Mouse (Mus musculus) hindbrain, embryonic 10.5 days (tissue): Measurements from ENCODE around the gene Sel1l2. TPM values are rescaled to one million over a fixed set of nuclear protein-coding genes. Genes with fewer than 3 reads are reported as not detected.

Experiments used
- DNase-seq: peaks from one replicate; pipeline ENCODE4 v3.0.0-alpha.2; 2017; ENCODE audit warnings: low spot score
- H3K27ac ChIP-seq: fragments of 300-500 bp; sonication (generic); 2 replicates; pipeline ENCODE4 v1.5.1; 2016; ENCODE audit warnings: mild to moderate bottlenecking, moderate library complexity
- H3K27me3 ChIP-seq: fragments of 300-500 bp; sonication (generic); 2 replicates; pipeline ENCODE4 v1.6.1; 2016; ENCODE audit warnings: mild to moderate bottlenecking; ENCODE audit not compliant: poor library complexity, insufficient read depth, severe bottlenecking
- H3K36me3 ChIP-seq: fragments of 300-500 bp; sonication (generic); 2 replicates; pipeline ENCODE4 v1.6.1; 2016; ENCODE audit warnings: mild to moderate bottlenecking, moderate library complexity
- H3K4me1 ChIP-seq: fragments of 300-500 bp; sonication (generic); replicated peaks from 2 replicates; pipeline ENCODE4 v1.6.1; 2016; ENCODE audit warnings: mild to moderate bottlenecking
- H3K4me3 ChIP-seq: fragments of 300-500 bp; sonication (generic); 2 replicates; pipeline ENCODE4 v1.5.1; 2016; ENCODE audit warnings: mild to moderate bottlenecking, moderate library complexity
- H3K9me3 ChIP-seq: fragments of 300-500 bp; sonication (generic); 2 replicates; pipeline ENCODE4 v1.6.1; 2016; ENCODE audit warnings: mild to moderate bottlenecking, moderate library complexity
- WGBS: fragments of 180-500 bp; shearing (Covaris S2); methylation state at CpG from one replicate; pipeline ENCODE4 v1.1.7; 2016; 5-methylcytosine and 5-hydroxymethylcytosine counted together
- polyA plus RNA-seq: library from polyadenylated mRNA; unstranded; fragments of >200 nt; fragmentation: Nextera tagmentation; extraction: Ambion mirVana; gene quantifications from 2 replicates; pipeline ENCODE4 v1.2.1, GENCODE M21; 2016

The Sel1l2 gene
- polyA plus RNA-seq = not detected in 2 replicates

DNA sequence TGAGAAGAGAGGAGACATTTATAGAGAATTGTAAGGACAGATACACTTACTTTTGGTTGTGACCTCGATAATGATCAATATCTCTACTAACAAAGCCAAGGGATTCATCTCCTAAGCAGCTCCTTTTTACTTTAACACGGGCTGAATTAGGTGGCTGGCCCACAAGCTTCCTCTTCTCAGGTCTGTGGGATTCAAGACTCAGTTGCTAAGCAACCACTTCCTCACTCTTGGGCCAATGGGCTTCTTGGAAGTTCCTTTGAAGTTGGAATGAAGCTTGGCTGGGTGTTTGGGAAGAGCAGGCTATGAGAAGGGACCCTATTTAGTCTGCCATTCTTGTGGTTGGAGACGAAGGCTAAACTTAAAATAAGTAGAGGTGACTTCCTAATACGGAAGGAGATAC lies at the start of gene Sel1l2:
TSS of gene Sel1l2 (minus strand) at position 182 of the 400 bp plus-strand sequence.
- Histone ChIP-seq H3K27me3 (no peaks in the 10 kb centered on the region), H3K4me1 (no peaks in the 10 kb centered on the region), H3K27ac (no peak within 1 kb of the TSS), H3K36me3 (no peaks in the 10 kb centered on the region), H3K4me3 (no peak within 1 kb of the TSS), H3K9me3 (no peaks in the 10 kb centered on the region)
- WGBS = 40% methylated on average over 4 of the region's 4 CpGs
- DNase-seq = no peak

DNA sequence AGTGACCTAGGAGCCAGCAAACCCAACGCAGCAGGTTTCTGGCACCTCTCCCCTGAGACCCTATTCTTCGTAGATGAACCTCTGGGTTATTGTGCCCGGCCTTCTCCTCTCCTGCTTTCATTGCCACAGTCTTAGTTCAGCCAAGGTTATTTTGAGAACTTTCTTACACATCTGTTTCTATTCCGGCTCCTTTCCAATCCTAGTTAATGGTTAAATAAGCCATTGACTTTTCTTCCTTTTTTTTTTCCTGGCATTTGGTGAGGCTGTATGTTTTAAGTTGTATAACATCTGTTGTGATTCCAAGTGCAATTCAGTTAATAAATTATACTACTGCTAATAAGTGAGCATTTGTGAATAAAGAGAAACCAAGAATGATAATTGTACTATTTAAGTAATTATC lies 49.6 kb upstream of the Sel1l2 start:
- no peak for DNase-seq
- 86% methylated on average over 4 of the region's 4 CpGs for WGBS

DNA sequence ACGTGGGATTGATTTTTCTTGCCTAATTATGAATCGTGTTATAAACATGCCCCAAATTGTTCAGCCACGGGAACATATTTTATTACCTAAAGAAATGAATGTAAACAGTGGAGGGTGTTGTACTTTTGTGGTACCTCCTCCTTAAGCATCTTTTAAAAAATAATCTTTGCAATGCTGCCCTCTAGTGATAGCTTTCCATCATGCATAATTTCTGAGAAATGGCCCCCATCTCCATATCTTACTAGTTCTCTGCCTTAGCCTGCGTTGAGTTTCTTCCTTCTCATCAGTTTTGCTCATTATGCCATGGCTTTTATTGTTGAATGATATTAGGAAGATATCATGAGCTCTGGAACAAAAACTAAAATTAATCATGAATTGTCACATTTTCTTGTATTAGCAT lies 37.8 kb upstream of the Sel1l2 start:
- no peaks in the 10 kb centered on the region for H3K36me3 ChIP-seq
- 26% methylated on average over 4 of the region's 4 CpGs for WGBS
- H3K27me3 ChIP-seq = no peaks in the 10 kb centered on the region
- no peaks in the 10 kb centered on the region for H3K9me3 ChIP-seq
- no peak overlapping the region for H3K27ac ChIP-seq
- H3K4me3 ChIP-seq = no peak overlapping the region
- H3K4me1 ChIP-seq = no peaks in the 10 kb centered on the region
- DNase-seq = no peak

More for the DNA sequence above, 49.6 kb upstream of the Sel1l2 start:
- Histone ChIP-seq H3K36me3 (no peaks in the 10 kb centered on the region), H3K27me3 (no peaks in the 10 kb centered on the region), H3K4me1 (no peaks in the 10 kb centered on the region), H3K4me3 (no peak overlapping the region), H3K27ac (no peak overlapping the region), H3K9me3 (no peaks in the 10 kb centered on the region)

DNA sequence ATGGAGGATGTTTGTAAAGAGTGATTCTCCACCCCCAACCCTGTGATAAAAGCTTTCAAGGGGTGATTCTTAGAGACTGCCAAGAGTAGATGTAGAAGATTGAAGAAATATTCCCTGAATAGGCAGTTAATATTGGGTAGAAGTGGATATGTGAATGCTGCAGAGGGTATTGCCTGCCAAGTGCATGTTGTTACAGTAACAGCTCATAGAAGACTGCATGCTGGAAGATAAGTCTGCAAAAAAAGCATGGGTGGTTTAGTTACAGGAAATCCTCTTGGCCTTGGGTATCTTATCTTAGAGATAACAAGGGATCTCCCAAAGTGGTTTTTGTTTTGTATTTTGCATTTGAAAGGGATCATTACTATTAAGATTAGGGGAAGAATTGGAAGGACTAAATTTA lies 36.3 kb upstream of the Sel1l2 start:
- DNase-seq = no peak
- no peak overlapping the region for H3K4me3 ChIP-seq

DNA sequence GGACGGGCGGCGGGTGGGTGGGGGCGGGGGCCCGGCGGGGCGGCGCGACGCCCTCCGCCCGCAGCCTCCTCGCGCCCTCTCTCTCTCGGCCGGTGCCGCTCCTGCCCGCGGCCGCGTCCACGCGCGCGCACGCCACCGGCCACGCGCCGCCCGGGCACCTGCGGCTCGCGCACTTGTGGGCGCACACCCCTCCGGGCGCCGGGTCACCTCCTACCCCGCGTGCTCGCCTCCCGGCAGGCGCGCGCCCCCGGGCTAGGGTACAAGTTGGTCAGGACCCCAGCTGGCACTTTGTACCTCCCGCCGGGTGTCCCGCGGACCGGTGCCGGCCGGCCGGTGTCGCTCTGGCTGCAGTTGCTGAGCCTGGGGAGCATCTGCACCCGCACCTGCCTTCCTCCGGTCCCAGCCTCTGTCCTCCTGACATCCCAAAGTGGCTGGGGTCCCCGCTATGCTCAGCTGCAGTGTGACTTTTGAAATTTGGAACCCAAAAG lies 6.3 kb upstream of the Sel1l2 start:
- H3K9me3 ChIP-seq = no peaks in the 10 kb centered on the region
- H3K27me3 ChIP-seq = peaks cover 13% of the 10 kb centered on the region
- H3K36me3 ChIP-seq = no peaks in the 10 kb centered on the region
- WGBS = under 1% methylated on average over 56 of the region's 58 CpGs
- H3K4me1 ChIP-seq = peaks cover 15% of the 10 kb centered on the region; the same call in 1 of the 2 replicates
- peak overlapping the region; percentile 74 for H3K4me3 ChIP-seq
- peak overlapping the region; percentile 87 for H3K27ac ChIP-seq
- peak; percentile 66 for DNase-seq

More for the DNA sequence above, 36.3 kb upstream of the Sel1l2 start:
- H3K27ac ChIP-seq = no peak overlapping the region
- H3K27me3 ChIP-seq = no peaks in the 10 kb centered on the region
- no peaks in the 10 kb centered on the region for H3K9me3 ChIP-seq
- no peaks in the 10 kb centered on the region for H3K4me1 ChIP-seq
- H3K36me3 ChIP-seq = no peaks in the 10 kb centered on the region

DNA sequence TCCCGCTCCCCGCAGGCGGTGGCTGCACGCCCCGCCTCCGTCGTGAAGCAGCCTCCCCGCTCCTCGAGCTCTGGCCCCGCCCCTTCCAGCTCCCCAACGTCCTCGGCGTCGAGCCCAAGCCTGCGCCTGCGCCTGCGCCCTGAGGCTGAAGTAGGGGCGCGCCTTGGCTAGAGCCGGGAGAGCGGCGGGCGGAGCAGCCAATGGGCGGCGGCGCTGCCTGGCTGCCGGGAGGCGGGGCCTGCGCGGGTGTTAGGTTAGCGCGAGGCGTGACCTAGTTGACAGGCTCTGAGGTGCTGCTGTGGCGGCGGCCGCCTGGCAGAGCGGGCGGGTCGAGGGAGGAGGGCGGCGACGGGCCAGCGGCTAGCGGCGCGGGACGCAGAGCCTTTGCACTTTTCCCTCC lies 5.7 kb upstream of the Sel1l2 start, which contains the start of gene Macrod2:
TSS of gene Macrod2 (plus strand) at position 131 of the 400 bp plus-strand sequence.
- Histone ChIP-seq H3K36me3 (no peaks in the 10 kb centered on the region), H3K4me3 (peak within 1 kb of the TSS; percentile 74), H3K27ac (peak within 1 kb of the TSS; percentile 87), H3K9me3 (no peaks in the 10 kb centered on the region), H3K27me3 (peaks cover 13% of the 10 kb centered on the region), H3K4me1 (peaks cover 15% of the 10 kb centered on the region; the same call in 1 of the 2 replicates)
- under 1% methylated on average over 47 of the region's 47 CpGs for WGBS
- peak; percentile 98 for DNase-seq

DNA sequence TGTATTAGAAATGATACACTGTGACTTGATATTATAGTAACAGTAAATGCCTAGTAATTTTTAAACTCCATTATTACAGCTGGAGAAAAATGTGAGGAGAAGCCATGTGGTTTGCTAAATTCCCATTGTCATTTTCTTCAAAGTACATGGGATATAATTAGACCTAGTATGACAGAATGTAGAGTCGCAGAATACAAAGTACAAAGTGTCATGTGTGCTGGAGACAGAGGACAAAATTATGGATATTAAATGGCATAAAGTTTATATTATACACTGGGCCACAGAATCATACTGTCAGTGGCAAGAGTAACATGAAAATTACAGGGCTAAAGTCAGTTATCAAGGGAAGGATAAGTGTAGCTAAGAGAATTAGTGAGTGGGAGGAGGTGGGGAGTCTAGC lies 24.7 kb downstream of the Sel1l2 start:
- no peaks in the 10 kb centered on the region for H3K27me3 ChIP-seq
- no peaks in the 10 kb centered on the region for H3K9me3 ChIP-seq
- H3K27ac ChIP-seq = no peak overlapping the region
- DNase-seq = no peak
- 89% methylated on average over 1 of the region's 1 CpGs for WGBS
- H3K4me3 ChIP-seq = no peak overlapping the region
- no peaks in the 10 kb centered on the region for H3K36me3 ChIP-seq
- H3K4me1 ChIP-seq = no peaks in the 10 kb centered on the region

DNA sequence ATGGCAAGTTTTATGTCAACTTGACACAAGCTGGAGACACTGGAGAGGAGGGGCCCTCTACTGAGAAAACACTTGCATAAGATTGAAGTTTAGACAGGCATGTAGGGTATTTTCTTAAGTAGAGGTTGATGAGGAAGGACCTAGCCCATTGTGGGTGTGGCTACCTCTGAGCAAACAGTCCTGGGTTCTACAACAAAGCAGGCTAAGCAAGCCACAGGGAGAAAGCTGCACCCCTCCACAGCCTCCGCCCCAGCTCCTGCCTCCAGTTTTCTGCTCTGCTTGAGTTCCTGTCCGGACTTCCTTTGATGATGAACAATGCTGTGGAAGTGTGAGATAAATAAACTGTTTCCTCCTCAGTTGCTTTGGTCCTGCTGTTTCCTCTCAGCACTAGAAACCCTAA lies 29.6 kb downstream of the Sel1l2 start:
- WGBS = 48% methylated on average over 2 of the region's 2 CpGs
- no peaks in the 10 kb centered on the region for H3K36me3 ChIP-seq
- no peak overlapping the region for H3K4me3 ChIP-seq
- H3K27me3 ChIP-seq = no peaks in the 10 kb centered on the region
- no peaks in the 10 kb centered on the region for H3K4me1 ChIP-seq
- DNase-seq = no peak
- H3K9me3 ChIP-seq = no peaks in the 10 kb centered on the region
- no peak overlapping the region for H3K27ac ChIP-seq

DNA sequence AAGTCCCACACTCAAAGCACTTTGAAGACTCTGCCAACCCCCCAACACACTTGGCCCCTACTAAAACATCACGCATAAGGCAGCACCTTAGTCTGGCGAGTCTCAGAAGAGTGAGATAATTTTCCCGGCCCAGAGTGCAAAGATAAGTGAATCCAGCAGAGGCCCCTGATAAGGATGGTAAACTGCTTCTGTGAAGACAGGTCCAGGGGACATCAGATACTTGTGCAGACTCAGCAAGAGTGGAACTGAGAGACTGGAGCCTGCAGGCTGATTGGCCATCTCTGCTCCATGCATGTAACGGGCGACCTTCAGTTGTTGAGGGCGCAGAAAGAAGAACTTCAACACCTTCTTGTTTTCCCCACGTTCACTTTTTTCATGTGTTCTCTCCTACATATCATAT lies 47.1 kb downstream of the Sel1l2 start:
- no peaks in the 10 kb centered on the region for H3K4me1 ChIP-seq
- no peak for DNase-seq
- H3K27me3 ChIP-seq = no peaks in the 10 kb centered on the region
- no peak overlapping the region for H3K4me3 ChIP-seq
- H3K27ac ChIP-seq = no peak overlapping the region
- no peaks in the 10 kb centered on the region for H3K36me3 ChIP-seq
- H3K9me3 ChIP-seq = no peaks in the 10 kb centered on the region
- 89% methylated on average over 7 of the region's 7 CpGs for WGBS

DNA sequence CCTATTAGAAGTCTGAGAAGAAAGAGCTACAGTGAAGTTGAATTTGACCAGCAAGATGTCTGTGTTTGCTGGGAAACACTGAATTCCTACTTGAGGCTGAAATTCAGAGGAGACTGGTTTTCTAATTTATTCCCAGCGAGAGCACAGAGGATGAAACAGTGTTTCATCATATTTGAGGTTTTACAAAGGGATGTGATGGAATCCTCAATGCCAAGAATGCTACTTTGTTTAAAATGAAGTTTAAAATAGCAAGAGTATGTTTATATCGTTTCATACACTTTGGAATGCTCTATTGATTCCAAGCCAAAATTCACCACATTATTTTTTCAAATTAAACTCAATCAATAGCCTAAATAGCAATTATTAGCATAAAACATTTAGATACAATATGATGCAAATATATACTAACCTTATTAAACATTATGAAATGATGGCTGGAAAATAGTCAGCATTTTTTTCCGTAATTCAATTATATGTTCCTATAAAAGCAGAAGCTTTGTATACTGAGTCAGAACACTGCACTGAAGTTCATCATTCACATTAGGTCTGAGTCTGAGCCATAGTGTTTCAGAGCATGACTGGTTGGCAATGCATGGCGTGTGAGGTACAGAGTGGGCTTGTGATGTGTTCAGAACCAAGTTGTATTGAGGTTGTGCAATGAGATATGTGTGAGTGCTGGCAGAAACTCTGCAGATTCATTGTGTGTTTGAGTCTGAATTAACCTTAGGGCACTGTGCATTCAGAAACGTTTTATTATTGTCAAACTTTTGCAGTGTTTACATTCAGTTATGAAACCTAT lies 58.8 kb downstream of the Sel1l2 start:
- Histone ChIP-seq H3K4me3 (no peak overlapping the region), H3K9me3 (no peaks in the 10 kb centered on the region), H3K36me3 (no peaks in the 10 kb centered on the region), H3K27ac (no peak overlapping the region), H3K4me1 (no peaks in the 10 kb centered on the region), H3K27me3 (no peaks in the 10 kb centered on the region)
- 81% methylated on average over 5 of the region's 5 CpGs for WGBS
- DNase-seq = no peak

DNA sequence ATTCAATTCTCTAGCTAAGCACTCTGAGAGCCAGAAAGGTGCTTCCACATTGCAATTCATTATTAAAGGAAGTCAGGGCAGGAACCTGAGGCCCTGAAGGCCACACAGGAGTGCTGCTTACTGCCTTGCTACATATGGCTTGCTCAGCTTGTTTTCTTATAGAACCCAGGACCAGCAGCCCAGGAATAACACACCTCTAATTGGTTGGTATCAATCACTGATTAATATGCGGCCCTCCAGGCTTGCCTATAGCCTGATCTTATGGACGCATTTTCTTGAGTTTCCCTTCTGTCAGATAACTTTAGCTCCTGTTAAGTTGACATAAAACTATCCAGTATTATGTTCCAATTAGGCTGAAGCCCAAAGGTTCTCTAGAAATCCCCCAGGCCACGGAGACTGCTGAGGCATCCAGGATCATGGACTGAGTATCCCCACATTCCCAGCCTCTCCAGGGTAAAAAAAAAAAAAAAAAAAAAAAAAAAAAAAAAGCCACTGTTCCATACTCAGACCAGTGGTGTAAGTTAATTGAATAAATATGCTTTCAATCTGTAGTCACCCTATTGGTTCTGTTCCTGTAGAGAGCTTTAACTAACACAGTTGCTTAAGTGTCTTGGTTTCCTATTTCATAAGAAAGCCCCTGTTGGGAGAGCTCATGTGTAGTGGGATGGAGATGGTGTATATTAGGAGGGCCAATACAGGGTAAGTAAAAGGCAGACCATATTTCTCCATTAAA lies 86.4 kb downstream of the Sel1l2 start:
- DNase-seq = no peak
- 71% methylated on average over 3 of the region's 3 CpGs for WGBS
- Histone ChIP-seq H3K9me3 (no peaks in the 10 kb centered on the region), H3K27me3 (no peaks in the 10 kb centered on the region), H3K4me3 (no peak overlapping the region), H3K4me1 (no peaks in the 10 kb centered on the region), H3K27ac (no peak overlapping the region), H3K36me3 (no peaks in the 10 kb centered on the region)

DNA sequence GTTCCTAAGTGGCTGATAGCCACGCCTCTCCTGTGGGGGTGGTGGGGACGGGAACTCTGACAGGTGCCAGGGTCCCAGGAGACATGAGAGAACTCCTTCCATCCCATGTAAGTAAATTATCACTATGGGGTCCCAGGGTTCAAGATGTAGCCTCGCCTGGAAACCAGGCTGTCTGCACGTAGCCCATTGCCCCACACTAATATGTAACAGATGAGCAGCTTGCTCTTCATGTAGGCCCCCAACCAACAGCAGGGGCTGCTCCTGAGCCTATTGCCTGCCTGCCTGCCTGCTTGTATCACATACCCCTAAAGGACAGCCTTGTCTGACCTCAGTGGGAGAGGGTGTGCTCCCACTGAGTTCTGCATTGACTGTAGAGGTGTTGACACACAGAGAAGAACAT lies 92.4 kb downstream of the Sel1l2 start:
- Histone ChIP-seq H3K4me3 (no peak overlapping the region), H3K4me1 (no peaks in the 10 kb centered on the region), H3K36me3 (no peaks in the 10 kb centered on the region), H3K27ac (no peak overlapping the region), H3K27me3 (no peaks in the 10 kb centered on the region), H3K9me3 (no peaks in the 10 kb centered on the region)
- peak; percentile 11 for DNase-seq
- 31% methylated on average over 4 of the region's 4 CpGs for WGBS

DNA sequence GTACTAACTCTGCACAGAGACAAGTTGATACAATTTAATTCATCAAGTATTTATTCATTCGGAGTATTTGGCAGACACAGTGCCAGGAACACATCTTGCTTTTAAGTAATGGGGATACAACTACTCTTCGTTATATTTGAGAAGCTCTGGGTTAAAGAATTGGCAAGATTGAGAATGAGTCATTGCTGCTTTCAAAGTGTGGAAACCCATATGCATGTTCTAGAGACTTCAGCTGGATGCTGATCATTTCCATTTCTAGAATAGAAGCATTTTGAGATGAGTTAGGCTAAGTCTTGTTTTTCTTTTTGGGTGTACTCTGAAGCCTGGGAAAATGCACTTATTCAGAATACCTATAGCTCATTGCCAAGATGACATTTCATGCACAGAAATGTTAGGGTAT lies 95.7 kb downstream of the Sel1l2 start:
- no peaks in the 10 kb centered on the region for H3K27me3 ChIP-seq
- H3K9me3 ChIP-seq = no peaks in the 10 kb centered on the region
- H3K4me3 ChIP-seq = no peak overlapping the region
- no peaks in the 10 kb centered on the region for H3K4me1 ChIP-seq
- no peaks in the 10 kb centered on the region for H3K36me3 ChIP-seq
- no peak for DNase-seq
- 94% methylated on average over 2 of the region's 2 CpGs for WGBS
- no peak overlapping the region for H3K27ac ChIP-seq
